Mouse (Mus musculus) G1E (cell line): ENCODE data around the gene Rnf149. TPM values are rescaled to one million over a fixed set of nuclear protein-coding genes. Genes with fewer than 3 reads are reported as not detected.

ENCODE experiments used
- ATAC-seq: 2 replicates; pipeline ENCODE4 v1.8.0; 2016; ENCODE audit warnings: mild to moderate bottlenecking; ENCODE audit not compliant: insufficient number of reproducible peaks, poor library complexity, low FRiP score, severe bottlenecking; ENCODE audit errors: extremely low read depth
- DNase-seq: peaks from one replicate; pipeline ENCODE4 v3.0.0; 2012; ENCODE audit warnings: low spot score
- H3K27me3 ChIP-seq: 2 replicates; pipeline ENCODE4 v1.6.1; 2012; ENCODE audit warnings: mild to moderate bottlenecking, low read length, inconsistent platforms; ENCODE audit not compliant: insufficient read depth
- H3K36me3 ChIP-seq: replicated peaks from 2 replicates; pipeline ENCODE3; 2012; ENCODE audit warnings: mild to moderate bottlenecking, inconsistent platforms
- H3K4me1 ChIP-seq: 2 replicates; pipeline ENCODE4 v1.6.1; 2012; ENCODE audit warnings: low read depth, low read length, inconsistent platforms, mixed read lengths; ENCODE audit not compliant: insufficient read depth
- H3K4me3 ChIP-seq: 2 replicates; pipeline ENCODE4 v1.5.1; 2012; ENCODE audit warnings: low read depth, mild to moderate bottlenecking, inconsistent platforms, low read length, moderate library complexity, mixed read lengths
- H3K9me3 ChIP-seq: replicated peaks from 2 replicates; pipeline ENCODE4 v1.6.1; 2012; ENCODE audit warnings: inconsistent platforms
- CTCF ChIP-seq: IDR thresholded peaks from 2 replicates; pipeline ENCODE4 v1.5.1; 2012; ENCODE audit warnings: low read depth, low read length, inconsistent platforms, mixed read lengths
- GATA1 ChIP-seq: IDR thresholded peaks from 2 replicates; pipeline ENCODE4 v1.6.1; 2012; ENCODE audit warnings: borderline replicate concordance, low read length, inconsistent platforms, mixed read lengths
- GATA2 ChIP-seq: IDR thresholded peaks from 2 replicates; pipeline ENCODE4 v1.6.1; 2012; ENCODE audit warnings: low read depth, low read length, inconsistent platforms, borderline replicate concordance
- POLR2AphosphoS5 ChIP-seq: IDR thresholded peaks from 2 replicates; pipeline ENCODE4 v1.6.1; 2012; ENCODE audit warnings: low read depth, low read length, inconsistent platforms; ENCODE audit not compliant: insufficient replicate concordance
- TAL1 ChIP-seq: conservative IDR thresholded peaks from 2 replicates; pipeline ENCODE4 v1.6.1; 2012; ENCODE audit warnings: low read depth, low read length, inconsistent platforms, mixed read lengths
- polyA plus RNA-seq: library from polyadenylated mRNA; stranded (reverse); fragments of >175 nt; gene quantifications from 2 replicates; pipeline ENCODE4 v1.2.3, GENCODE M21; 2012
- total RNA-seq, 2 experiments: library from RNA; stranded (forward) in 1 of 2; stranded (reverse) in 1 of 2; fragments of 200-1000 nt in 1 of 2; fragments of >200 nt in 1 of 2; fragmentation: Nextera tagmentation in 1 of 2; gene quantifications; 2 replicates each; pipeline ENCODE4 v1.2.3; 2014 to 2017

Gene Rnf149
- total and polyA plus RNA-seq, 3 experiments = 67.1 to 93.6 (median 86.8) TPM

DNA sequence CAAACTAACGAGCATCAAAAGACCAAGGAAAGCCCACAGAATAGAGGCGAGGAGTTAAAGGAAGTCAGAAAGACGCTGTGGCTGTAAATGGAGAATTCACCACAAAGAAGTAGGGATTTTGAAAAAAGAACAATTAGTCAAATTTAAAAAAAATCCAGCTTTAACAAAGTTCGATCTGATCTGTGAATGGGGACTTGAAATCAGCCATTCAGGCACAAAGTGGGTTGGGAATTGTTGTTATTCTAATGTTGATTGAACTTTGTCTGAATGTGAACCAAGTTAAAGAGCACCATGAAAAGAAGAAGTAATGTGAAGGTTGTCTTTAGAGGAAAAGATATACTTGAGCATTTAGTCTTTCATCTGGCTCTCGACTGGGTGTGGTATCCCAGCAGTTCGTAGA is 48.9 kb downstream of the Rnf149 start:
- peaks cover 21% of the 10 kb centered on the region for H3K4me1 ChIP-seq
- no peak for ATAC-seq
- H3K27me3 ChIP-seq = peaks cover 26% of the 10 kb centered on the region
- TF ChIP-seq TAL1 (no peak), GATA2 (no peak), CTCF (no peak), POLR2AphosphoS5 (no peak), GATA1 (no peak)
- no peak for DNase-seq
- no peaks in the 10 kb centered on the region for H3K36me3 ChIP-seq
- no peaks in the 10 kb centered on the region for H3K9me3 ChIP-seq
- H3K4me3 ChIP-seq = no peak overlapping the region

DNA sequence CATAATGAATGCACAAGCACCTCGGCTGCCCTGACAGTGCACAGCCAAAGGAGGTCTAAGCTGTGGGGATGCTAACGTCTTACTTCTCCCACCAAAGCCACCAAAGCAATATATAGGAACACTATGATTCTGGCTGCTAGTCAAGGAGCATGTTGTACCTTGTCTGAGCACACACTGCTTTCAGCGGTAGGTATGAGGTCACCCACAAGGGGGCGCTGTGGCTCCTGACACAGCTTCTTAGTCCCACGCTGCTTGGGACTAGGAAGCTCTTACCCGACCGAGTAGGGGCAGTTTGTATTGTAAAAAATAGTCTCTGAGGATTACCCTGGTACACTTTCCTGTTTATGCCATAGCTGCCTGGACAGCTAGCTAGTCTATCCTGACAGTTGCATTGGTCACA is 49.8 kb downstream of the Rnf149 start:
- TF ChIP-seq CTCF (peak; percentile 97), GATA1 (no peak)
- peaks cover 19% of the 10 kb centered on the region for H3K4me1 ChIP-seq
- ATAC-seq (peak; percentile 43; the same call in 1 of the 2 replicates), DNase-seq (peak; percentile 68)
- no peaks in the 10 kb centered on the region for H3K9me3 ChIP-seq
- H3K36me3 ChIP-seq = no peaks in the 10 kb centered on the region
- no peak overlapping the region for H3K4me3 ChIP-seq
- peaks cover 26% of the 10 kb centered on the region for H3K27me3 ChIP-seq

DNA sequence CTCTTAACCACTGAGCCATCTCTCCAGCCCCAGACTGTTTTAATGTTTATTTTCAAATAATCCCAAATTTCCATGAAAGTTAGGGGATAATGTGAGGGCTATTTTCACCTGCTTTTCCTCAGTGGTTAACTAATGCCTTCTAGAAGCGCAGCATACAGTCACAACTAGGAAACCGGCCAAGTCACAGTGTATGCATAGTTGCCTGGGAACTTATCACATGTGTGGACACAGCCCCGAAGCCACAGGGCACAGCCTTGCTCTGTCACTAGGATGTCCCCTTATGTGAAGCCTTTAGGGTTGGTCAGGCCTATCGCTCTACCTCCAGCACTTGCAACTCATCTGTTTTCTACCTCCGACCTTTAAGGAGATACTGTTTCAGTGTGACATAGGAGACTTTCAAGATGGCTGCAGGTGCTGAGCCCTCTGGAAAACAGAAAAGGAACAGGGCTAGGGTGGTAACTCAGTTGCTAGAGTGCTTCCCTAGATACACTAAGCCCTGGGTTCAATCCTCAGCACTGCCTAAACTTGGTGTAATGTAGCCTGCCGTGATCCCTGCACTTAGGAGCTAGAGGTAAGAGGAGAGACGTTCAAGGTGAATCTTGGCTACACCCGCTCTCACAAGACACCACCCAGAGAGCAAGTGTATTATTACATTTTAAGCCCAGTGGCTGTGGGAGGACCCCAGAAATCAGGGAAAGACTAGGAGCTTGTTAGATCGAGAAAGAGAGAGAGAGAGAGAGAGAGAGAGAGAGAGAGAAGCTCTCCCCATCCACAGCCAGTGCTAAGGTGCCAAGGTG is 50.6 kb downstream of the Rnf149 start:
- no peaks in the 10 kb centered on the region for H3K36me3 ChIP-seq
- ATAC-seq = no peak
- no peaks in the 10 kb centered on the region for H3K9me3 ChIP-seq
- DNase-seq = no peak
- peaks cover 19% of the 10 kb centered on the region for H3K4me1 ChIP-seq
- H3K27me3 ChIP-seq = peaks cover 27% of the 10 kb centered on the region
- TF ChIP-seq POLR2AphosphoS5 (no peak), TAL1 (no peak), GATA2 (no peak), GATA1 (no peak)
- H3K4me3 ChIP-seq = no peak overlapping the region

DNA sequence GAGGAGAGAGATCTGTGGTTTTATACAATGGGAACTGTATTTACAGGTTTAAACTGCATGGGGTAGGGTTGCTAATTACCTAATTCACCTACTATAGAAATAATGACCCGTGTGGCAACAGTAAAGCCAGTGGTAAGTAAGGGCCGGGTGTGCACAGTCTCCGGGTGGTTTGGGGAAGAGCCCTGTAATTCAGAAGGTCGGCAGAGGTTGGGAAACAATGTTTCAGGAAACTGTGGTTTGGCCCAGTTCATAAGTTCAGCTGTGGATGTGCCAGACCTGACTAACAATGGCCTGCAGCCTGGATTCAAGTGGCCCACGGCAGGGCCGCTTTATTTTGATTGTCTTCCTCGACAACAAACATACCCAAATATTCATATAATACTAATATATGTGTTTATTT is 51.4 kb downstream of the Rnf149 start:
- no peaks in the 10 kb centered on the region for H3K36me3 ChIP-seq
- no peak overlapping the region for H3K4me3 ChIP-seq
- no peaks in the 10 kb centered on the region for H3K9me3 ChIP-seq
- DNase-seq = no peak
- ATAC-seq = no peak
- H3K27me3 ChIP-seq = peaks cover 31% of the 10 kb centered on the region
- H3K4me1 ChIP-seq = peaks cover 19% of the 10 kb centered on the region
- TF ChIP-seq TAL1 (no peak), CTCF (no peak), GATA1 (no peak), GATA2 (no peak), POLR2AphosphoS5 (no peak)

DNA sequence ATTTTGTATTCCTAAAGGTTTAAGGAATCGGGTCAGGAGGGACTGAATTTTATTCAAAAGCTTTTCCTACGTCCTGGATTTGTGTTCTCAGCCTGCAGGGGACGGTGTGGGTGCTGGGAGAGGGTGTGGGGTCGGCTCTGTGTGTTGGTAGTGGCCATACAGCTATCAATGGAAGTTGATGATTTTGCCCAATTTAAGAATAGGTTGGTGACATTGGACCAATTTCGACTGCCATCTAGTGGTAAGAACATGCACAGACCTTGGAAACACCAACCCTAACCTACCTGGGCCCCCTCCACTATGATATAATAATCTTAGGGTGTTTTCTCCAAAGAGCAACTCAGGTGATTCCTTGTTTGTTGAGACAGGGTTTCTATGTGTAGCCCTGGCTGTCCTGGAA is 54.7 kb downstream of the Rnf149 start:
- no peak overlapping the region for H3K4me3 ChIP-seq
- DNase-seq (peak; percentile 48), ATAC-seq (no peak; the same call in 1 of the 2 replicates)
- no peaks in the 10 kb centered on the region for H3K36me3 ChIP-seq
- peaks cover 33% of the 10 kb centered on the region for H3K27me3 ChIP-seq
- peaks cover 7% of the 10 kb centered on the region for H3K4me1 ChIP-seq
- TF ChIP-seq TAL1 = no peak
- peak; percentile 61 for TF ChIP-seq CTCF
- H3K9me3 ChIP-seq = peaks cover 9% of the 10 kb centered on the region

DNA sequence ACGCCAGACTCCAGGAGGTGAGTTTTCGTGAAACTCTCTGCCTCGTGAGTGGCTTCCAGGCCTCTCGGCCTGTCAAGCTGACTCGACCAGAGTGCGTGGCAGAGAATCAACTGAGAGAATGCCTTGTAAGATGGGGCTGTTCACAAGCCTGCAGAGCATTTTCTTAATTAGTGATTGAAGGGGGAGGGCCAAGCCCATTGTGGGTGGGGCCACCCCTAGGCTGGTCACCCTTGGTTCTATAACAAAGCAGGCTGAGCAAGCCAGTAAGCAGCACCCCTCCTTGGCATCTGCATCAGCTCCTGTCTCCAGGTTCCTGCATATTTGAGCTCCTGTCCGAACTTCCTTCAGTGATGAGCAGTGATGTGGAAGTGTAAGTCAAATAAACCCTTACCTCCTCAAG is 55.9 kb downstream of the Rnf149 start:
- Histone ChIP-seq H3K4me1 (peaks cover 3% of the 10 kb centered on the region; the same call in 1 of the 2 replicates), H3K36me3 (no peaks in the 10 kb centered on the region), H3K9me3 (peaks cover 9% of the 10 kb centered on the region), H3K27me3 (peaks cover 34% of the 10 kb centered on the region), H3K4me3 (no peak overlapping the region)
- TF ChIP-seq TAL1 (no peak), POLR2AphosphoS5 (no peak), GATA1 (no peak), CTCF (no peak), GATA2 (no peak)
- DNase-seq (no peak), ATAC-seq (no peak)
